Mouse (Mus musculus) layer of hippocampus, adult 9-11 months (tissue): ENCODE measurements at regions not wholly inside any gene's neighbourhood (a gene's known extent, or its start where the extent isn't known, plus 50 kb on each side); places are given as distances from the start of the nearest gene placed in this dataset.
"Not testable (repeated sequence)": the region's sequence is repeated elsewhere in the genome, so short reads cannot be mapped to it uniquely, and the experiment has no call there.

Experiments used
- DNase-seq: peaks from one replicate; pipeline ENCODE4 v3.0.0; 2022

GRCm38 (mm10) chr1:184197272-184197671 lies 163.2 kb upstream of the 1700056E22Rik start:
- DNase-seq, result no peak

- no peak for DNase-seq
Observed at GRCm38 (mm10) chr1:184191325-184191724, 157.2 kb upstream of the 1700056E22Rik start.

- no peak for DNase-seq
Observed at GRCm38 (mm10) chr1:184187582-184187981, 153.5 kb upstream of the 1700056E22Rik start.

- DNase-seq, result no peak
Observed at GRCm38 (mm10) chr1:184182163-184182562, 148.1 kb upstream of the 1700056E22Rik start.

- DNase-seq, result not testable (repeated sequence)
Observed at GRCm38 (mm10) chr1:184174416-184174815, 140.3 kb upstream of the 1700056E22Rik start.

- DNase-seq, result no peak
Observed at GRCm38 (mm10) chr1:184173739-184174138, 139.6 kb upstream of the 1700056E22Rik start.

- no peak for DNase-seq
Observed at GRCm38 (mm10) chr1:184172986-184173385, 138.9 kb upstream of the 1700056E22Rik start.

- DNase-seq, result no peak
Observed at GRCm38 (mm10) chr1:184171601-184172000, 137.5 kb upstream of the 1700056E22Rik start.

GRCm38 (mm10) chr1:184170926-184171325 lies 136.8 kb upstream of the 1700056E22Rik start:
- no peak for DNase-seq

GRCm38 (mm10) chr1:184169967-184170366 lies 135.9 kb upstream of the 1700056E22Rik start:
- no peak for DNase-seq

GRCm38 (mm10) chr1:184169034-184169783 lies 135.1 kb upstream of the 1700056E22Rik start:
- no peak for DNase-seq

- DNase-seq, result no peak
Observed at GRCm38 (mm10) chr1:184166951-184167350, 132.8 kb upstream of the 1700056E22Rik start.

- DNase-seq, result not testable (repeated sequence)
Observed at GRCm38 (mm10) chr1:184162526-184162925, 128.4 kb upstream of the 1700056E22Rik start.

- no peak for DNase-seq
Observed at GRCm38 (mm10) chr1:184147713-184148112, 113.6 kb upstream of the 1700056E22Rik start.

- DNase-seq, result no peak
Observed at GRCm38 (mm10) chr1:184142974-184143373, 108.9 kb upstream of the 1700056E22Rik start.

- DNase-seq, result no peak
Observed at GRCm38 (mm10) chr1:184140486-184140885, 106.4 kb upstream of the 1700056E22Rik start.

GRCm38 (mm10) chr1:184140082-184140481 lies 106.0 kb upstream of the 1700056E22Rik start:
- no peak for DNase-seq

GRCm38 (mm10) chr1:184138661-184139060 lies 104.6 kb upstream of the 1700056E22Rik start:
- no peak for DNase-seq

- DNase-seq, result no peak
Observed at GRCm38 (mm10) chr1:184130897-184131296, 96.8 kb upstream of the 1700056E22Rik start.

- DNase-seq, result peak; percentile 25
Observed at GRCm38 (mm10) chr1:184127321-184127720, 93.2 kb upstream of the 1700056E22Rik start.

GRCm38 (mm10) chr1:184126909-184127308 lies 92.8 kb upstream of the 1700056E22Rik start:
- no peak for DNase-seq
